ENCODE assay signal across 18 mouse cellular contexts in the genomic region with DNA sequence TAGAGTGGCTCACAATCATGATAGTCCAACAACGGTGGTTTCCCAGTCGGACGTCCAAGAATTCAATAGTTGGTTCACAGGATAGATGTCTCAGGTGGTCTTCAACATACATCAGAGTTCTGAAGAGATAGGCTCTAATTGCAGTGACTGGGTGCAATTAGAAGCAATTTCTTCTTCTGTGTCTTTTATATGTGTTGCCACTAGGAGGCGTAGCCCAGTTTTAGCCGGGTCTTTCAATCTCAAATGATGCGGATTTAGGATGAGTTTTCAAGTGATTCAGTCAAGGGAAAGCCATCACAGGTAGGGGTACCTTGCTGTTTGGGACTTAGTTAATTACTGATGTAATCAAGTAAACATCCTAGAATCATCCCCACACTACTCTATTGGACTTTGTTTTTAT.
DNase-seq lines count a peak whose midpoint lies in the region; ATAC-seq and TF ChIP-seq lines count a peak whose summit lies in the region.
"Had no signal": no experiment of that assay in that cellular context is flagged by ENCODE, and none has a peak within 500 bp of the region (broad histone marks: within the 10 kb centered on the region; RNA-seq: fewer than 3 reads in every experiment).

No protein-coding gene starts in this region.

- no peak overlapping the region for H3K4me2 ChIP-seq in hindbrain, postnatal 0 days (ENCODE audit: low read depth, low read length)
- H3K4me2 ChIP-seq in hindbrain, embryonic 11.5 days (replicated peaks; ENCODE audit: low read depth, low read length) = no peak overlapping the region
- H3K4me2 ChIP-seq: forebrain, embryonic 13.5 days; heart, embryonic 15.5 days had no signal

- DNase-seq in hindbrain, postnatal 0 days (ENCODE audit: low spot score) = no peak
- DNase-seq in hindbrain, embryonic 11.5 days (ENCODE audit: low spot score) = no peak
- peak; percentile 24 for DNase-seq in retina, embryonic 14.5 days (ENCODE audit: low spot score)
- no peak for DNase-seq in retina, postnatal 1 day
- DNase-seq in R1 (ENCODE audit: low read depth, low spot score) = peak; percentile 69
- DNase-seq in gastrocnemius, postnatal 36 days = no peak
- DNase-seq in heart, embryonic 10.5 days (ENCODE audit: low spot score) = no peak
- DNase-seq: cerebellum, adult 9-10 months; gastrocnemius, adult 2 months; heart, adult 18-20 months; kidney, adult 18-20 months; kidney, postnatal 36 days; thymus, adult 2 months had no signal

- intact Hi-C loops in gastrocnemius, postnatal 36 days (cut with DNase I) = no loop called here

- H3K27ac ChIP-seq in hindbrain, postnatal 0 days = no peak overlapping the region
- no peak overlapping the region for H3K27ac ChIP-seq in hindbrain, embryonic 11.5 days (ENCODE audit: low read depth, low read length)
- H3K27ac ChIP-seq in heart, embryonic 10.5 days = no peak overlapping the region
- H3K27ac ChIP-seq: forebrain, embryonic 13.5 days; gastrocnemius, adult 2 months; heart, embryonic 15.5 days; hindbrain, embryonic 10.5 days had no signal

- H3K36me3 ChIP-seq in hindbrain, postnatal 0 days (ENCODE audit: insufficient read depth, low read length) = no peaks in the 10 kb centered on the region
- no peaks in the 10 kb centered on the region for H3K36me3 ChIP-seq in hindbrain, embryonic 11.5 days (ENCODE audit: control insufficient read depth, insufficient read depth, low read length)
- H3K36me3 ChIP-seq in heart, embryonic 10.5 days = no peaks in the 10 kb centered on the region
- H3K36me3 ChIP-seq: heart, embryonic 15.5 days; hindbrain, embryonic 10.5 days had no signal

- WGBS in hindbrain, postnatal 0 days = 41% methylated on average over 6 of the region's 6 CpGs
- 45% methylated on average over 6 of the region's 6 CpGs for WGBS in hindbrain, embryonic 11.5 days
- 28% methylated on average over 6 of the region's 6 CpGs for WGBS in heart, embryonic 10.5 days

- no peaks in the 10 kb centered on the region for H3K4me1 ChIP-seq in hindbrain, postnatal 0 days (ENCODE audit: insufficient read depth, low read length)
- H3K4me1 ChIP-seq in hindbrain, embryonic 11.5 days (replicated peaks; ENCODE audit: control insufficient read depth, insufficient read depth, low read length) = no peaks in the 10 kb centered on the region
- H3K4me1 ChIP-seq in heart, embryonic 10.5 days = no peaks in the 10 kb centered on the region
- H3K4me1 ChIP-seq: forebrain, embryonic 13.5 days; heart, embryonic 15.5 days; hindbrain, embryonic 10.5 days; megakaryocyte, embryonic 14.5 days had no signal

- no peak for ATAC-seq in hindbrain, postnatal 0 days
- ATAC-seq in hindbrain, embryonic 11.5 days (ENCODE audit: low FRiP score) = no peak
- ATAC-seq: forebrain, embryonic 13.5 days; Patski had no signal

- H3K9me3 ChIP-seq in hindbrain, postnatal 0 days (ENCODE audit: low read length) = no peaks in the 10 kb centered on the region
- no peaks in the 10 kb centered on the region for H3K9me3 ChIP-seq in hindbrain, embryonic 11.5 days (ENCODE audit: control insufficient read depth, low read length)
- H3K9me3 ChIP-seq in heart, embryonic 10.5 days = no peaks in the 10 kb centered on the region
- H3K9me3 ChIP-seq: forebrain, embryonic 13.5 days; heart, embryonic 15.5 days; hindbrain, embryonic 10.5 days had no signal

- no peaks in the 10 kb centered on the region for H3K27me3 ChIP-seq in hindbrain, postnatal 0 days (ENCODE audit: insufficient read depth, low read length)
- no peaks in the 10 kb centered on the region for H3K27me3 ChIP-seq in hindbrain, embryonic 11.5 days (ENCODE audit: control insufficient read depth, insufficient read depth, low read length)
- no peaks in the 10 kb centered on the region for H3K27me3 ChIP-seq in heart, embryonic 10.5 days (ENCODE audit: insufficient read depth, poor library complexity, severe bottlenecking)
- H3K27me3 ChIP-seq: forebrain, embryonic 13.5 days; heart, embryonic 15.5 days; megakaryocyte, embryonic 14.5 days; Patski had no signal

- TF ChIP-seq CTCF in hindbrain, postnatal 0 days (IDR thresholded peaks at IDR 0.05; ENCODE audit: low read depth) = 0 out of 2 replicates have a peak, but pooled peaks have one; percentile 6

- H3K4me3 ChIP-seq in hindbrain, postnatal 0 days (ENCODE audit: low read length) = no peak overlapping the region
- H3K4me3 ChIP-seq in hindbrain, embryonic 11.5 days (ENCODE audit: low read depth, low read length) = no peak overlapping the region
- no peak overlapping the region for H3K4me3 ChIP-seq in heart, embryonic 10.5 days
- H3K4me3 ChIP-seq: forebrain, embryonic 13.5 days; gastrocnemius, adult 2 months; heart, embryonic 15.5 days; hindbrain, embryonic 10.5 days; megakaryocyte, embryonic 14.5 days had no signal

- no peak overlapping the region for H3K9ac ChIP-seq in hindbrain, postnatal 0 days (replicated peaks; ENCODE audit: low read length)
- no peak overlapping the region for H3K9ac ChIP-seq in hindbrain, embryonic 11.5 days (ENCODE audit: low read depth, low read length)
- H3K9ac ChIP-seq: forebrain, embryonic 13.5 days; heart, embryonic 15.5 days had no signal

Comparison
In these comparisons a context has a peak if more than half of its experiments do, and no peak if none do; other contexts are left out.
1. DNase-seq: peak in retina, embryonic 14.5 days (single experiment) and R1 (single experiment); none in hindbrain, postnatal 0 days (single experiment), hindbrain, embryonic 11.5 days (single experiment), retina, postnatal 1 day (single experiment), gastrocnemius, postnatal 36 days (0 of 2) and heart, embryonic 10.5 days (single experiment).